Mouse (Mus musculus) heart, postnatal 36 days (tissue): ENCODE data around the gene Chga. TPM values are rescaled to one million over a fixed set of nuclear protein-coding genes. Genes with fewer than 3 reads are reported as not detected.

ENCODE experiments used
- DNase-seq, 2 experiments: peaks; one replicate each; pipeline ENCODE4 v3.0.0; 2021 to 2022
- intact Hi-C: fragments of 180-260 bp; cut with DNase I; formaldehyde crosslinking; loops from one replicate; pipeline ENCODE4 v1.15.1; 2025
- total RNA-seq, 2 experiments: library from RNA; stranded (reverse); gene quantifications; 2 replicates each; pipeline ENCODE4 v1.2.3; 2021

The Chga gene
- total RNA-seq, 2 experiments from 2014 or later: not detected

GRCm38 (mm10) chr12:102553705-102554275, 979 bp upstream of the Chga start:
- intact Hi-C loops: no loop called here
- no peak for DNase-seq

- no peak for DNase-seq
- intact Hi-C loops: no loop called here
Observed at GRCm38 (mm10) chr12:102555850-102556249, 1.1 kb downstream of the Chga start.

GRCm38 (mm10) chr12:102557372-102557771, 2.6 kb downstream of the Chga start:
- intact Hi-C loops: no loop called here
- no peak for DNase-seq

- intact Hi-C loops: no loop called here
Observed at GRCm38 (mm10) chr12:102565086-102565485, 10.3 kb downstream of the Chga start.

GRCm38 (mm10) chr12:102566951-102567350, 12.2 kb downstream of the Chga start:
- intact Hi-C loops: no loop called here
- no peak for DNase-seq

More at GRCm38 (mm10) chr12:102565086-102565485, 10.3 kb downstream of the Chga start:
- no peak for DNase-seq

- no peak for DNase-seq
- intact Hi-C loops: no loop called here
Observed at GRCm38 (mm10) chr12:102568219-102568618, 13.4 kb downstream of the Chga start.

- DNase-seq: no peak
- intact Hi-C loops: no loop called here
Observed at GRCm38 (mm10) chr12:102570111-102570510, 15.3 kb downstream of the Chga start.

- intact Hi-C loops: no loop called here
- DNase-seq: no peak
Observed at GRCm38 (mm10) chr12:102570734-102571133, 16.0 kb downstream of the Chga start.

GRCm38 (mm10) chr12:102571666-102572065, 16.9 kb downstream of the Chga start:
- intact Hi-C loops: no loop called here
- DNase-seq: no peak

- no peak for DNase-seq
- intact Hi-C loops: no loop called here
Observed at GRCm38 (mm10) chr12:102573036-102573435, 18.3 kb downstream of the Chga start.

GRCm38 (mm10) chr12:102575541-102576329, 21.0 kb downstream of the Chga start:
- no peak for DNase-seq
- intact Hi-C loops: no loop called here

GRCm38 (mm10) chr12:102576659-102577398, 22.1 kb downstream of the Chga start:
- no peak for DNase-seq
- intact Hi-C loops: no loop called here

GRCm38 (mm10) chr12:102579041-102579440, 24.3 kb downstream of the Chga start:
- peak; percentile 79 to 85 for DNase-seq
- intact Hi-C loops: loop anchor here (1.0 kb wide), 2 partner anchors 129 to 140 kb away; no protein-coding TSS in a partner anchor

- intact Hi-C loops: no loop called here
- DNase-seq: no peak
Observed at GRCm38 (mm10) chr12:102581579-102582196, 26.9 kb downstream of the Chga start.

- no peak for DNase-seq
- intact Hi-C loops: no loop called here
Observed at GRCm38 (mm10) chr12:102582441-102582840, 27.7 kb downstream of the Chga start.

- intact Hi-C loops: no loop called here
Observed at GRCm38 (mm10) chr12:102585390-102585789, 30.6 kb downstream of the Chga start.

GRCm38 (mm10) chr12:102586286-102586881, 31.6 kb downstream of the Chga start:
- intact Hi-C loops: no loop called here
- DNase-seq: peak; percentile 29 to 51

More at GRCm38 (mm10) chr12:102585390-102585789, 30.6 kb downstream of the Chga start:
- DNase-seq: peak; percentile 51 to 64

- intact Hi-C loops: no loop called here
- DNase-seq: no peak
Observed at GRCm38 (mm10) chr12:102587106-102587505, 32.3 kb downstream of the Chga start.

- no peak for DNase-seq
- intact Hi-C loops: no loop called here
Observed at GRCm38 (mm10) chr12:102590711-102591360, 36.1 kb downstream of the Chga start.

GRCm38 (mm10) chr12:102593699-102594098, 38.9 kb downstream of the Chga start:
- intact Hi-C loops: no loop called here
- DNase-seq: peak; percentile 38
